Mouse (Mus musculus): ENCODE data around the gene Rnaseh2a. TPM values are rescaled to one million over a fixed set of nuclear protein-coding genes. Genes with fewer than 3 reads are reported as not detected.
A peak's percentile ranks its signal among the peaks of the same experiment; 100 is the strongest.

The Rnaseh2a gene
- polyA plus RNA-seq, 2 experiments from 2014 or later = 68.9 to 91.0 TPM

DNA sequence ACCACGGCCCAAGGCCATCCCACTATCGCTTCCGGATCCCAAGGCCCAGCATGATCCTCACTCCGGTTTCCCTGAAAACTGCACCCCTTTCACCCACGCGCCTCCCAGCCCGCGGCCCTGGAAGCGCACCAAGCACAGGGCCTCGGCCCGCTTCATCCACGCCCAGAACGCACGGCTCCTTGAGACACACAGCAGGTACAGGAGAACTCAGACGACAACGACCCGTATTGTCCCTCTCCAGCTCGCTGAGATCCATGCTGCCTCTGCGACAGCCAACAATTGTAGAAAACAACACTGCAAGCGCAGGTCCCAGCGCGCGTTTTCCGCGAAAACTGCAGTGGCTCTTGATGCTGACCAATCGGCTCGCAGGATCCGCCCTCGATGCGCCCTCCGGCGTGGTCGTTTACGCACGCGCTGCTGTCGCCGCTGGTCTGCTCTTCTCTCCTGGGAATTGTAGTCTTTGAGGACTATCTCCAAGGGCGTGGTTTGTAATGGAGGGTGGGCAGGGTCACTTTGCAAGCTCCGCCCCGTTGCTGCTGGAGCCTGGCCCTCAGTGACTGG, 3.8 kb downstream of the Rnaseh2a start:
- peak; percentile 96 for ATAC-seq

GRCm38 (mm10) chr8:84963952-84964351, 5.6 kb downstream of the Rnaseh2a start:
- ATAC-seq = no peak

GRCm38 (mm10) chr8:84959811-84960210, 9.8 kb downstream of the Rnaseh2a start:
- no peak for ATAC-seq

GRCm38 (mm10) chr8:84956768-84957167, 12.8 kb downstream of the Rnaseh2a start:
- no peak for ATAC-seq

- peak; percentile 54 for ATAC-seq
These were observed 16.8 kb downstream of the Rnaseh2a start for GRCm38 (mm10) chr8:84952612-84953255.

- no peak for ATAC-seq
These were observed 19.8 kb downstream of the Rnaseh2a start for GRCm38 (mm10) chr8:84949753-84950152.

DNA sequence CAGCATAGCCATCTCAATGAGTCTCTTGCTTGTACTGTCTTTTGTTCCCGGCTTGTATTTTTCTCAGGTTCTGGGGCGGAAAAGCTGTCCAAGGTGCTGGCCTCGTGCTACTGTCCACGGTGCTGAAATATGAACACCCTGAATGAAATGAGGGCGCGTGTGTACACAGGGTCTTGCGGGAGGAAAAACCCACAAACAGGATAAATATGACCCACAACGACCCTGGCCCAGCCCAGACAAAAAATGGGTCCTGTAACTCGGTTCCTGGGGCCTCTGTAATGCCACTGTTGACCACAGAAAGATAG, 22.4 kb downstream of the Rnaseh2a start:
- ATAC-seq = no peak

DNA sequence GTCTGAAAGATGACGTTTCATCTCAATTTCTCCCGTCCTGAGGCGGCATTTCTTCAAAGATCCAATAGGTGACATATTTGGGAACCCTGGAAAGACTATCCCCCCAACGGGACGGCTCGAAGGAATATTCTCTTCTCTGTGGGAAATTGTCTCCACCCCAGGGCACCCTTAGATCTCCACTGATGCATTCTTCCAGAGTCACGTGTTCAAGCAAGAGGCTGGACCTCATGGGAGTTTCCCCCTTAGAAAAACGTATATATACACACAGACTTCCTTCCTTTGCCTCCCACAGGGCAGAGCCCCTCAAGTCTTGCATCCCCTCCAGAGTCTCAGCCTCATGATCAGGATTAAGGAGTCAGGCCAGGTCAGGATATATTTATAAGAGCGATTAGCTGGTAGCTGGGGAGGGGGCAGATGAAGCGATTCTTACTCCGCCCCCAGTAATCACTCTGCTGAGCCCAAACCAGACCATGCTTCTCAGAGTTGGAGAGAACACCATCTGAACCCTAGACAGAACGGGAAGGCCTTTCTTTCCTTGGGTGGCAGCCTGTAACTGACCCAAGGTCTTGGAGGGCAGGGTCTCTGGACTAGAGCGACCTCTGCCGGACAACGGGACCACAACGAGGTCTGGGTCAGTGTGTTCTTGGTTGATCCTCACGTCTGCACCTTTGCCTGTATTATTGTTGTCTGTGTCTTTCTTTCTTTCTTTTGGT, 22.9 kb downstream of the Rnaseh2a start, which contains the start of gene Rtbdn:
Gene Rtbdn, plus strand, starts transcription at position 464 of the 713 bp plus-strand sequence.
- no peak for ATAC-seq

- no peak for ATAC-seq
These were observed 23.7 kb downstream of the Rnaseh2a start for GRCm38 (mm10) chr8:84945633-84946527.

GRCm38 (mm10) chr8:84945235-84945632, 24.3 kb downstream of the Rnaseh2a start:
- ATAC-seq = no peak

DNA sequence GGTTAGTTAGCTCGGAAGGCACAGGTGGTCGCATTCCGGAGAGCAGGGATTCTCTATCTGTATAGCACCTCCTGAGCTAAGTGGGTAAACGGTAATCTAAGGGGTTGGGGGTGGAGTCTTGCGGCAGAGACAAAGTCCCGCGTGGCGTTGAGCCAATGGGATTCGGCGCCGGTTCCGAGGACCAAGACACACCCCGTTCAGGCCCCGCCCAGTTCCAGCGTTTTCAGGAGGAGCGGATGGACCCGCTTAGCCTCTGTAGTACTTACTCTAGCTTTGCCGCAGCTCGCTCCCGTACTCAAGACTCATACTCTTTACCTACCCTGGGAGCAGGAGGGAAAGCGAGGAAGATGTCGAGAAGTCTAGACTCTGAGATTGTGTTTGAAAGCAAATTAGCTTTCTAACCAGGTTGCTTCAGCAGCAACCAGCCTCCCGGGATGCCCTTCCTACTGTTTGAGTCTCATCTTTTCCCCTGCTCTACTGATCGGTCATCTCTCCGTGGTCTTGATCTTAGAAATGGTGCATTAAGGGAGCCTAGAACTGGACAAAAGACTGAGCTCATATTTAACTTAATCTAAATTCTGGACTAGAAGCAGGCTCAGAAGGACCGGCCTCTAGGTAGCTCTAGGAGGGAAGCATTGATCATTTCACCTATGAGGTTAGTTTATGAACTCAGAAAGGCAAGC, 24.9 kb downstream of the Rnaseh2a start:
- no peak for ATAC-seq

- ATAC-seq = no peak
These were observed 25.9 kb downstream of the Rnaseh2a start for GRCm38 (mm10) chr8:84943699-84944098.

- ATAC-seq = no peak
These were observed 31.7 kb downstream of the Rnaseh2a start for GRCm38 (mm10) chr8:84937620-84938485.

DNA sequence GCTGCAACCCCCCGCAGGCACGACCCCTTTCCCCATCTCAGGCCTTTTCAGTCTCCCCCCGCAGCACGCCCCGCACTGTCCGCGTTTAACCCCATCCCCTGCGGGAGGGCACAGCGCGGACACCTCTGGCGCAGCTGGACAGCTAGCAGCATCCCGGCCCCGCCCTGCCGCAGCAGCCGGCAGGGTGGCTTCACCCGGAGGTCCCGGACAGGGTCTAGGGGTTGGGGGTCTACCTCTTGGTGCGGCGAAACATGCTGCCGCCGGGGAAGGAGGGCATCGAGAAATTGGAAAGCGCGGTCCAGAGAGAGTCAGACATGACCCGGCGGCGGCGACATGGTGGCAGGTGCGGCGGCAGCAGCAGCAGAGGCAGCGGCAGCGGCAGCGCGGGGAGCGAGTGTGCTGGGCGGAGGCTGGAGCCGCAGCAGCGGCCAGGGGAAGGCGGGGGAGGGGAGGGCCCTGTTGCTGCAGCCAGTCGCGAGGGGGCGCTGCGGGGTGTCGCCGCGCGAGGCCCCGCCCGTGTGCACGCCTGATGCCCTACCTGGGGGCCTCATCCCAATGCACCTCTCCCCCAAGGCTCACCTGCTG, 32.5 kb downstream of the Rnaseh2a start, which contains the start of gene Mast1:
Gene Mast1, minus strand, starts transcription at position 398 of the 585 bp plus-strand sequence.
- no peak for ATAC-seq

- ATAC-seq = no peak
These were observed 33.3 kb downstream of the Rnaseh2a start for GRCm38 (mm10) chr8:84936041-84936961.

DNA sequence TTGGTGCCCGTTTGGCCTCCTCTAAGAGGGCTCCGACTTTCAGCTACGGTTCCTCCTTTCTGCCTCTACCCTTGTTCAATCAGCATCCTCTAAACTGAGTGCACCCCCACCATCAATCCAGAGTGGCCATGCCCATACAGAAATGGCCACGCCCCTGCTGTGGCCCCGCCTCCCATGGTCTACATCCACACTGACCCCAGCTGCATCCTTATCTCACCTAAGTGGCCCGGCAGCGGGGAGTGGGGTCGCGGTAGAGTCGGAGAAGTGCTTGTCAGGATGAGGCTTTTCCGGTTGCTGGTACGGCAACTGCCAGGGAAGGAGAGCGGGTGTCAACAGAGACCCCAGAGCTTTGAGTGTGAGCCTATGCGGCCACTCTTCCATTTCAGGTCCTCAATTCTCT, 34.1 kb downstream of the Rnaseh2a start:
- no peak for ATAC-seq

GRCm38 (mm10) chr8:84934860-84935259, 34.7 kb downstream of the Rnaseh2a start:
- ATAC-seq = no peak

GRCm38 (mm10) chr8:84933767-84934559, 35.6 kb downstream of the Rnaseh2a start:
- no peak for ATAC-seq

DNA sequence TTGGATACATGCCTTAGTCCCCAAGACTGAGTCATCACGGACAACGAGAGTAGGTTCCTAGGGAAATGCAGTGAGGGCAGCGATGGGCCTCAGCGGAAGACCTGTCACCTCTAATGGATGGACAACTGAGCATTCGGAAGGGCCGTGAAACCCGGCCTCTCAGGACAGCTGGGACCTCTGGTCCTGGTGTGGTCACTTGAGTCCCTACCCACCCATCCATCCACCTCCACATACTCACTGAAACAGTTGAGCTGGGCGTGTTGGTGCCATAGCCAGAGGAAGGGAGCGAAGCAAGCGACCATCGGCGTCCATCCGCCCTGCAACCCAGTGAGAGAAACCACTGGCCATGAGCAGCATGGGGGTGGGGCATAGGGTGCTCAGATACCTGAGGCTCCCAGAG, 39.0 kb downstream of the Rnaseh2a start:
- ATAC-seq = no peak
